Mouse (Mus musculus) CH12.LX (cell line): ENCODE data around the gene 1600002K03Rik. TPM values are rescaled to one million over a fixed set of nuclear protein-coding genes. Genes with fewer than 3 reads are reported as not detected.
A peak's percentile ranks its signal among the peaks of the same experiment; 100 is the strongest.

ENCODE experiments used
- DNase-seq: peaks from one replicate; pipeline ENCODE4 v3.0.0-alpha.2; 2013; ENCODE audit errors: extremely low read depth
- H3K27ac ChIP-seq: 2 replicates; pipeline ENCODE4 v1.5.1; 2012; ENCODE audit warnings: low read depth, mild to moderate bottlenecking, control low read depth, moderate library complexity; ENCODE audit not compliant: insufficient read depth
- H3K27me3 ChIP-seq: replicated peaks from 2 replicates; pipeline ENCODE3; 2012; ENCODE audit warnings: inconsistent platforms
- H3K36me3 ChIP-seq, 2 experiments: replicated peaks in 1 of 2; 2 replicates each; pipeline versions ENCODE3 to v1.6.1; 2012; ENCODE audit warnings: inconsistent platforms in 1 of 2, low read length in 1 of 2, mild to moderate bottlenecking in 1 of 2, mixed read lengths in 1 of 2, moderate library complexity in 1 of 2; ENCODE audit not compliant: control insufficient read depth in 1 of 2, insufficient read depth in 1 of 2
- H3K4me1 ChIP-seq, 2 experiments: 2 replicates each; pipeline ENCODE4 v1.6.1; 2012; ENCODE audit warnings: inconsistent platforms in 1 of 2, moderate library complexity in 1 of 2; ENCODE audit not compliant: insufficient read depth in 2 of 2, control insufficient read depth in 1 of 2
- H3K4me2 ChIP-seq: 2 replicates; pipeline ENCODE4 v1.6.1; 2012; ENCODE audit warnings: low read depth, mild to moderate bottlenecking, control low read depth; ENCODE audit not compliant: poor library complexity, insufficient read depth, severe bottlenecking
- H3K4me3 ChIP-seq, 3 experiments: fragments of 150-350 bp in 1 of 3; sonication (generic) in 1 of 3; replicated peaks in 1 of 3; 2 replicates each; pipeline versions ENCODE3 to v1.5.1; 2011 to 2012; ENCODE audit warnings: low read depth in 2 of 3, low read length in 2 of 3, mild to moderate bottlenecking in 2 of 3, moderate library complexity in 2 of 3, control low read depth in 1 of 3, improper control_type of control experiment in 1 of 3, inconsistent platforms in 1 of 3, mixed read lengths in 1 of 3; ENCODE audit not compliant: poor library complexity in 1 of 3
- H3K79me2 ChIP-seq: replicated peaks from 2 replicates; pipeline ENCODE4 v1.6.1; 2012; ENCODE audit warnings: mild to moderate bottlenecking, moderate library complexity; ENCODE audit not compliant: control insufficient read depth, poor library complexity, insufficient read depth, severe bottlenecking; ENCODE audit errors: extremely low read depth
- H3K9ac ChIP-seq: 2 replicates; pipeline ENCODE4 v1.6.1; 2012; ENCODE audit warnings: low read depth, mild to moderate bottlenecking, control low read depth, moderate library complexity; ENCODE audit not compliant: insufficient read depth
- H3K9me3 ChIP-seq: replicated peaks from 2 replicates; pipeline ENCODE3; 2012; ENCODE audit warnings: low read length, inconsistent platforms, mixed read lengths
- BHLHE40 ChIP-seq: IDR thresholded peaks from 2 replicates; pipeline ENCODE4 v1.6.1; 2011; ENCODE audit warnings: mild to moderate bottlenecking, low read depth, low read length, improper control_type of control experiment
- CHD1 ChIP-seq: IDR thresholded peaks from 2 replicates; pipeline ENCODE4 v1.6.1; 2012; ENCODE audit warnings: low read depth, low read length, improper control_type of control experiment, inconsistent platforms
- CTCF ChIP-seq, 2 experiments: IDR thresholded peaks in 1 of 2; conservative IDR thresholded peaks in 1 of 2; 2 replicates each; pipeline ENCODE4 v1.5.1; 2011 to 2012; ENCODE audit warnings: low read depth in 2 of 2, low read length in 2 of 2, improper control_type of control experiment in 1 of 2, inconsistent platforms in 1 of 2, mild to moderate bottlenecking in 1 of 2, moderate library complexity in 1 of 2
- E2F4 ChIP-seq: IDR thresholded peaks from 2 replicates; pipeline ENCODE4 v1.6.1; 2011; ENCODE audit warnings: low read depth, low read length, improper control_type of control experiment; ENCODE audit not compliant: insufficient replicate concordance
- ELF1 ChIP-seq: IDR thresholded peaks from 2 replicates; pipeline ENCODE4 v1.6.1; 2014; ENCODE audit warnings: low read depth, mild to moderate bottlenecking, inconsistent platforms, low read length, improper control_type of control experiment
- ETS1 ChIP-seq: conservative IDR thresholded peaks from 2 replicates; pipeline ENCODE4 v1.6.1; 2012; ENCODE audit warnings: low read depth, mild to moderate bottlenecking, inconsistent platforms, low read length, improper control_type of control experiment, moderate library complexity
- GABPA ChIP-seq: IDR thresholded peaks from 2 replicates; pipeline ENCODE4 v1.6.1; 2012; ENCODE audit warnings: low read depth, low read length, improper control_type of control experiment, inconsistent platforms; ENCODE audit not compliant: insufficient replicate concordance
- IRF4 ChIP-seq: IDR thresholded peaks from 2 replicates; pipeline ENCODE4 v1.6.1; 2014; ENCODE audit warnings: low read depth, mild to moderate bottlenecking, inconsistent platforms, low read length, improper control_type of control experiment
- MAFK ChIP-seq: IDR thresholded peaks from 2 replicates; pipeline ENCODE4 v1.6.1; 2011; ENCODE audit warnings: low read length, improper control_type of control experiment; ENCODE audit not compliant: insufficient replicate concordance
- MAX ChIP-seq: IDR thresholded peaks from 2 replicates; pipeline ENCODE4 v1.6.1; 2011; ENCODE audit warnings: low read length, improper control_type of control experiment
- MEF2A ChIP-seq: IDR thresholded peaks from 2 replicates; pipeline ENCODE4 v1.6.1; 2014; ENCODE audit warnings: low read depth, mild to moderate bottlenecking, inconsistent platforms, low read length, improper control_type of control experiment, borderline replicate concordance
- MYC ChIP-seq: IDR thresholded peaks from 2 replicates; pipeline ENCODE4 v1.6.1; 2011; ENCODE audit warnings: low read depth, mild to moderate bottlenecking, improper control_type of control experiment, low read length
- NRF1 ChIP-seq: IDR thresholded peaks from 2 replicates; pipeline ENCODE4 v1.6.1; 2014; ENCODE audit warnings: low read depth, mild to moderate bottlenecking, inconsistent platforms, low read length, improper control_type of control experiment, moderate library complexity
- PAX5 ChIP-seq: IDR thresholded peaks from 2 replicates; pipeline ENCODE4 v1.6.1; 2012; ENCODE audit warnings: low read length, inconsistent platforms, mixed read lengths
- POLR2AphosphoS2 ChIP-seq: IDR thresholded peaks from 2 replicates; pipeline ENCODE4 v1.6.1; 2011; ENCODE audit warnings: low read depth, low read length, improper control_type of control experiment
- RAD21 ChIP-seq: IDR thresholded peaks from 2 replicates; pipeline ENCODE4 v1.6.1; 2011; ENCODE audit warnings: low read depth, mild to moderate bottlenecking, low read length, improper control_type of control experiment, moderate library complexity
- SMC3 ChIP-seq: IDR thresholded peaks from 2 replicates; pipeline ENCODE4 v1.6.1; 2011; ENCODE audit warnings: low read depth, low read length, improper control_type of control experiment
- TCF12 ChIP-seq: IDR thresholded peaks from 2 replicates; pipeline ENCODE4 v1.6.1; 2014; ENCODE audit warnings: low read depth, mild to moderate bottlenecking, inconsistent platforms, low read length, improper control_type of control experiment
- UBTF ChIP-seq: IDR thresholded peaks from 2 replicates; pipeline ENCODE4 v1.6.1; 2012; ENCODE audit warnings: low read depth, mild to moderate bottlenecking, inconsistent platforms, low read length, improper control_type of control experiment, moderate library complexity
- dilution Hi-C: fragments of 300-500 bp; cut with MboI; formaldehyde crosslinking; loops from 2 replicates; pipeline ENCODE4 v1.14.3; 2020; ENCODE audit warnings: low sequenced_read_pairs; ENCODE audit not compliant: extremely low pct_unique_long_range_greater_than_20kb, extremely low pct_ligation_motif_present
- in situ Hi-C: fragments of 300-500 bp; cut with MboI; formaldehyde crosslinking; loops from 3 replicates; pipeline ENCODE4 v1.14.3; 2019; ENCODE audit warnings: low sequenced_read_pairs, low pct_ligation_motif_present, low pct_unique_long_range_greater_than_20kb, mixed read lengths
- polyA plus RNA-seq: library from polyadenylated mRNA; unstranded; fragments of >175 nt; gene quantifications from 2 replicates; pipeline ENCODE4 v1.2.1, GENCODE M21; 2012; ENCODE audit warnings: low read depth; ENCODE audit not compliant: insufficient read length
- total RNA-seq, 2 experiments: library from RNA; depleted of rRNA; stranded (reverse); fragments of 300-350 nt in 1 of 2; fragments of >200 nt in 1 of 2; gene quantifications; 2 replicates each; pipeline ENCODE4 v1.2.3; 2012 to 2014

Gene 1600002K03Rik
- total and polyA plus RNA-seq, 3 experiments = 19.3 to 40.2 (median 30.5) TPM

GRCm38 (mm10) chr10:80179068-80180051 is 6.6 kb downstream of the 1600002K03Rik start, which contains the start of gene Efna2:
TSS of gene Efna2 (plus strand) at chr10:80179482.
- TF ChIP-seq PAX5 (no peak), UBTF (peak; percentile 67; the same call in 1 of the 2 replicates), CTCF (conservative IDR thresholded peaks at IDR 0.05 in 1 of 2, IDR thresholded peaks at IDR 0.05 in 1 of 2; ENCODE audit: low read depth in 2 of 2, low read length in 2 of 2) (peak in 1 of 2 experiments; percentile 23; a peak in 2 of 4 replicates), BHLHE40 (no peak), MEF2A (0 out of 2 replicates have a peak, but pooled peaks have one; percentile 17), NRF1 (peak; percentile 69), TCF12 (0 out of 2 replicates have a peak, but pooled peaks have one; percentile 28)

GRCm38 (mm10) chr10:80180288-80180687 is 7.5 kb downstream of the 1600002K03Rik start:
- peaks cover 57% of the 10 kb centered on the region for H3K27me3 ChIP-seq

More at GRCm38 (mm10) chr10:80179068-80180051, 6.6 kb downstream of the 1600002K03Rik start, which contains the start of gene Efna2:
- peak within 1 kb of the TSS; percentile 37 for H3K9ac ChIP-seq
- H3K4me1 ChIP-seq = peaks cover 24 to 48% of the 10 kb centered on the region in 2 experiments
- DNase-seq = no peak
- H3K4me3 ChIP-seq = peak within 1 kb of the TSS; percentile 34 to 58 (median 41)
- peaks cover 2 to 18% of the 10 kb centered on the region in 2 experiments for H3K36me3 ChIP-seq
- in situ Hi-C loops (loop anchor here (5.0 kb wide), 2 partner anchors 68 to 168 kb away; partner anchors contain the start of genes Adamtsl5 and Ndufs7), dilution Hi-C loops (no loop called here)
- no peaks in the 10 kb centered on the region for H3K9me3 ChIP-seq
- no peaks in the 10 kb centered on the region for H3K79me2 ChIP-seq
- peak within 1 kb of the TSS; percentile 72 for H3K4me2 ChIP-seq
- H3K27ac ChIP-seq = peak within 1 kb of the TSS; percentile 31; the same call in 1 of the 2 replicates
- H3K27me3 ChIP-seq = peaks cover 54% of the 10 kb centered on the region

More at GRCm38 (mm10) chr10:80180288-80180687, 7.5 kb downstream of the 1600002K03Rik start:
- TF ChIP-seq TCF12 (no peak), MAX (no peak), MYC (no peak), SMC3 (no peak), UBTF (no peak), ETS1 (no peak), GABPA (no peak), RAD21 (no peak), CHD1 (no peak), IRF4 (no peak), E2F4 (no peak), POLR2AphosphoS2 (no peak), NRF1 (no peak), MAFK (no peak), ELF1 (no peak)
- Histone ChIP-seq H3K4me3 (no peak overlapping the region), H3K4me1 (peaks cover 19 to 39% of the 10 kb centered on the region in 2 experiments), H3K79me2 (no peaks in the 10 kb centered on the region), H3K36me3 (peaks cover 2 to 12% of the 10 kb centered on the region in 2 experiments), H3K9ac (no peak overlapping the region), H3K27ac (no peak overlapping the region), H3K9me3 (no peaks in the 10 kb centered on the region), H3K4me2 (peak overlapping the region; percentile 72; the same call in 1 of the 2 replicates)
- no peak for DNase-seq
- dilution Hi-C loops (no loop called here), in situ Hi-C loops (no loop called here)
